Mouse (Mus musculus): ENCODE measurements around the gene Cgref1.

Gene Cgref1

GRCm38 (mm10) chr5:30917348-30917747, 28.0 kb downstream of the Cgref1 start:
- DNase-seq (ENCODE audit: low read depth, low spot score), result no peak

GRCm38 (mm10) chr5:30916841-30917240, 28.6 kb downstream of the Cgref1 start:
- DNase-seq (ENCODE audit: low read depth, low spot score), result no peak

- DNase-seq (ENCODE audit: low read depth, low spot score), result peak; percentile 99
Observed at GRCm38 (mm10) chr5:30915974-30916433, 29.4 kb downstream of the Cgref1 start.

- DNase-seq (ENCODE audit: low read depth, low spot score), result no peak
Observed at GRCm38 (mm10) chr5:30915456-30915855, 29.9 kb downstream of the Cgref1 start.

GRCm38 (mm10) chr5:30914849-30915248, 30.5 kb downstream of the Cgref1 start:
- no peak for DNase-seq (ENCODE audit: low read depth, low spot score)

GRCm38 (mm10) chr5:30914101-30914635, 31.2 kb downstream of the Cgref1 start:
- DNase-seq (ENCODE audit: low read depth, low spot score), result no peak

GRCm38 (mm10) chr5:30913060-30913841, 32.1 kb downstream of the Cgref1 start, which contains the start of gene Emilin1:
TSS of gene Emilin1 (plus strand) at chr5:30913402.
- no peak for DNase-seq (ENCODE audit: low read depth, low spot score)

GRCm38 (mm10) chr5:30912156-30912555, 33.2 kb downstream of the Cgref1 start:
- no peak for DNase-seq (ENCODE audit: low read depth, low spot score)

- DNase-seq (ENCODE audit: low read depth, low spot score), result no peak
Observed at GRCm38 (mm10) chr5:30910481-30910880, 34.9 kb downstream of the Cgref1 start.

GRCm38 (mm10) chr5:30909863-30910262, 35.5 kb downstream of the Cgref1 start:
- DNase-seq (ENCODE audit: low read depth, low spot score), result no peak

- no peak for DNase-seq (ENCODE audit: low read depth, low spot score)
Observed at GRCm38 (mm10) chr5:30909300-30909659, 36.1 kb downstream of the Cgref1 start.

GRCm38 (mm10) chr5:30908426-30909299, 36.7 kb downstream of the Cgref1 start:
- no peak for DNase-seq (ENCODE audit: low read depth, low spot score)

- DNase-seq (ENCODE audit: low read depth, low spot score), result peak; percentile 97
Observed at GRCm38 (mm10) chr5:30907413-30908059, 37.9 kb downstream of the Cgref1 start, which contains the start of gene Ost4. TSS of gene Ost4 (minus strand) at chr5:30907788.

- DNase-seq (ENCODE audit: low read depth, low spot score), result no peak
Observed at GRCm38 (mm10) chr5:30901860-30902259, 43.5 kb downstream of the Cgref1 start.

- DNase-seq (ENCODE audit: low read depth, low spot score), result no peak
Observed at GRCm38 (mm10) chr5:30890375-30890774, 55.0 kb downstream of the Cgref1 start.

- peak; percentile 92 for DNase-seq (ENCODE audit: low read depth, low spot score)
Observed at GRCm38 (mm10) chr5:30889088-30889754, 56.2 kb downstream of the Cgref1 start.

GRCm38 (mm10) chr5:30888337-30889087, 56.9 kb downstream of the Cgref1 start, which contains the start of gene Agbl5:
TSS of gene Agbl5 (plus strand) at chr5:30888694.
- DNase-seq (ENCODE audit: low read depth, low spot score), result peak; percentile 96

GRCm38 (mm10) chr5:30887858-30888336, 57.5 kb downstream of the Cgref1 start:
- DNase-seq (ENCODE audit: low read depth, low spot score), result peak; percentile 95

- peak; percentile 99 for DNase-seq (ENCODE audit: low read depth, low spot score)
Observed at GRCm38 (mm10) chr5:30887331-30887761, 58.0 kb downstream of the Cgref1 start.

GRCm38 (mm10) chr5:30886731-30887130, 58.7 kb downstream of the Cgref1 start:
- no peak for DNase-seq (ENCODE audit: low read depth, low spot score)

Measured in R1 (cell line).